Mouse (Mus musculus): ENCODE measurements around the gene Map7.

GRCm38 (mm10) chr10:20119504-20120425, 28.5 kb upstream of the Map7 start:
- TF ChIP-seq CHD2 (IDR thresholded peaks at IDR 0.05; ENCODE audit: low read depth, low read length) (no peak), HCFC1 (IDR thresholded peaks at IDR 0.05; ENCODE audit: borderline replicate concordance, insufficient read depth, low read length) (no peak)

All from ES-E14 (cell line).